Mouse (Mus musculus) neural tube, embryonic 14.5 days (tissue): Measurements from ENCODE around the gene Me1. TPM values are rescaled to one million over a fixed set of nuclear protein-coding genes. Genes with fewer than 3 reads are reported as not detected.

Source experiments
- ATAC-seq: fragments of 200-750 bp; cut with Nextera tagmentation; 2 replicates; pipeline ENCODE4 v1.8.0; 2017; ENCODE audit warnings: low read depth, mild to moderate bottlenecking, moderate TSS enrichment, moderate library complexity
- H3K27ac ChIP-seq: fragments of 300-500 bp; sonication (generic); 2 replicates; pipeline ENCODE4 v1.5.1; 2014; ENCODE audit warnings: low read depth, mild to moderate bottlenecking, control low read depth, low read length, moderate library complexity, mixed read lengths
- H3K27me3 ChIP-seq: fragments of 300-500 bp; sonication (generic); 2 replicates; pipeline ENCODE4 v1.6.1; 2014; ENCODE audit warnings: low read length; ENCODE audit not compliant: control insufficient read depth, insufficient read depth
- H3K36me3 ChIP-seq: fragments of 300-500 bp; sonication (generic); 2 replicates; pipeline ENCODE4 v1.6.1; 2014; ENCODE audit warnings: low read length, mixed read lengths; ENCODE audit not compliant: control insufficient read depth, insufficient read depth
- H3K4me1 ChIP-seq: fragments of 300-500 bp; sonication (generic); 2 replicates; pipeline ENCODE4 v1.6.1; 2014; ENCODE audit warnings: low read length; ENCODE audit not compliant: control insufficient read depth, insufficient read depth
- H3K4me2 ChIP-seq: fragments of 300-500 bp; sonication (generic); 2 replicates; pipeline ENCODE4 v1.6.1; 2014; ENCODE audit warnings: mild to moderate bottlenecking, low read depth, low read length, control low read depth
- H3K4me3 ChIP-seq: fragments of 300-500 bp; sonication (generic); 2 replicates; pipeline ENCODE4 v1.5.1; 2014; ENCODE audit warnings: low read depth, low read length, control low read depth, mixed read lengths
- H3K9ac ChIP-seq: fragments of 300-500 bp; sonication (generic); replicated peaks from 2 replicates; pipeline ENCODE4 v1.6.1; 2014; ENCODE audit warnings: low read depth, mild to moderate bottlenecking, control low read depth, low read length, mixed read lengths
- H3K9me3 ChIP-seq: fragments of 300-500 bp; sonication (generic); 2 replicates; pipeline ENCODE4 v1.6.1; 2016; ENCODE audit warnings: low read length; ENCODE audit not compliant: control insufficient read depth
- whole genome bisulfite sequencing: fragments of 180-500 bp; shearing (Covaris S2); extraction: QIAGEN DNeasy Blood & Tissue Kit; methylation state at CpG from one replicate; pipeline ENCODE4 v1.1.7; 2014; 5-methylcytosine and 5-hydroxymethylcytosine counted together
- polyA plus RNA-seq: library from polyadenylated mRNA; unstranded; fragments of >200 nt; fragmentation: Nextera tagmentation; extraction: Ambion mirVana; gene quantifications from 2 replicates; pipeline ENCODE4 v1.2.1, GENCODE M21; 2014

The Me1 gene
- polyA plus RNA-seq, 1 experiment from 2014 or later, result 49.0 TPM

DNA sequence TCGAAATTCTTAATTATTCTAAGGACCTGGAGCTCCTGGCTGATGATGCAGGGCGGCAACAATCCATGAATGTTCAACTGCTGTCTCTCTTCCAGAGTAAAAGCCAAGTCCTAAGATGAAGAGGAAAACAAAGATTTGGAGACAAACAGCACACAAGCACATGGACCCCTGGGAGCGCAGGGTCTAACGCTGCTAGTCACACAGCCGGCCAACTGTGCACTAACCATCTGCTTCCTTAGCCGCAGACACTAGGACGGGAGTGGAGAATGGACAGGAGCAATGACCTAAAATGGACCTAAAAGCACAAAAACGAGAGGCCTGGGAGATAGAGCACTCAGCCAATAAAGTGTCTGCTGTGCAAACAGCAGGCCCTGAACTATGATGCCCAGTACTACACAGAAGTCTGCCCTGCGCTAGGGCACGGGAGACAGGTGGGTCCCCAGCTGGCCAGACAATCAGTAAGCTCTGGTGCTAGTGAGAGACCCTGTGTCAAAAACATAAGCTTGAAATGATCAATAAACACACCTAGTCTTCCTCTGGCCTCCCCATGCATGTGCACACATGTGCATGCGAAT is 15.8 kb downstream of the Me1 start:
- no peaks in the 10 kb centered on the region for H3K27me3 ChIP-seq
- 82% methylated on average over 11 of the region's 11 CpGs for WGBS
- H3K4me2 ChIP-seq, result no peak overlapping the region
- no peak overlapping the region for H3K27ac ChIP-seq
- no peak overlapping the region for H3K4me3 ChIP-seq
- no peaks in the 10 kb centered on the region for H3K9me3 ChIP-seq
- no peaks in the 10 kb centered on the region for H3K36me3 ChIP-seq
- no peak for ATAC-seq
- H3K4me1 ChIP-seq, result 0 out of 2 replicates have a peak, but pooled peaks cover 3% of the 10 kb centered on the region
- no peak overlapping the region for H3K9ac ChIP-seq

DNA sequence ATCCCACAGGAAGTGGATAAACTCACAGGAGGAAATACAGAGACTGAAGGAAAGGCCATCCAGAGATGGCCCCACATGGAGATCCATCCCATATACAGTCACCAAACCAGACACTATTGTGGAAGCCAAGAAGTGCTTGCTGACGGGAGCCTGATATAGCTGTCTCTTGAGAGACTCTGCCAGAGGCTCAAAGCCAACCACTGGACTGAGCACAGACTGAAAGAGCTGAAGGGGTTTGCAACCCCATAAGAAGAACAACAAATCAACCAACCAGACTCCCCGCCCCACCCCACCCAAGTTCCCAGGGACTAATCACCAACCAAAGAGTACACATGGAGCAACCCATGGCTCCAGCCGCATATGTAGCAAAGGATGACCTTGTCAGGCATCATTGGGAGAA is 19.5 kb downstream of the Me1 start:
- 96% methylated on average over 3 of the region's 3 CpGs for WGBS

DNA sequence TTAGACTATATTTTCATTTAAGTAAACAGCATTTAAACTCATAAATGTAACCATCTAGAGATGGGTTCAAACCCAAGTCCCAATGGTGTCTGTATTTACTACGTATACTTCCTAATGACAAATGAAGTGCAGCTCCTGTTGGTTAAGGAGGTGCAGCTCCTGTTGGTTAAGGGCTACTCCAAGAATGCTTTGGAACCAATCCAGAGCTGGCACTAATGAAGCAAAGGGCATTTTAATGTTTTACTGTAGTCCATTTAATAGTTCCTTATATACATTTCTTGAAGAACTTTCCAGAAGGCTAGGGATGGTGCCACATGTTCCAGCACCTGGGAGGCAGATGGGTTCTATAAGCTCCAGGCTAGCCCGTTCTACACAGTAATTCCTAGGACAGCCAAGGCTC is 20.3 kb downstream of the Me1 start:
- Histone ChIP-seq H3K4me3 (no peak overlapping the region), H3K4me2 (no peak overlapping the region), H3K36me3 (no peaks in the 10 kb centered on the region), H3K4me1 (no peaks in the 10 kb centered on the region), H3K27ac (no peak overlapping the region), H3K9ac (no peak overlapping the region), H3K9me3 (no peaks in the 10 kb centered on the region), H3K27me3 (no peaks in the 10 kb centered on the region)
- 94% methylated on average over 2 of the region's 2 CpGs for WGBS
- no peak for ATAC-seq

More for the DNA sequence above, 19.5 kb downstream of the Me1 start:
- no peaks in the 10 kb centered on the region for H3K27me3 ChIP-seq
- ATAC-seq, result no peak
- H3K4me1 ChIP-seq, result no peaks in the 10 kb centered on the region
- H3K36me3 ChIP-seq, result no peaks in the 10 kb centered on the region
- no peak overlapping the region for H3K9ac ChIP-seq
- no peaks in the 10 kb centered on the region for H3K9me3 ChIP-seq
- H3K4me3 ChIP-seq, result no peak overlapping the region
- no peak overlapping the region for H3K27ac ChIP-seq
- no peak overlapping the region for H3K4me2 ChIP-seq

DNA sequence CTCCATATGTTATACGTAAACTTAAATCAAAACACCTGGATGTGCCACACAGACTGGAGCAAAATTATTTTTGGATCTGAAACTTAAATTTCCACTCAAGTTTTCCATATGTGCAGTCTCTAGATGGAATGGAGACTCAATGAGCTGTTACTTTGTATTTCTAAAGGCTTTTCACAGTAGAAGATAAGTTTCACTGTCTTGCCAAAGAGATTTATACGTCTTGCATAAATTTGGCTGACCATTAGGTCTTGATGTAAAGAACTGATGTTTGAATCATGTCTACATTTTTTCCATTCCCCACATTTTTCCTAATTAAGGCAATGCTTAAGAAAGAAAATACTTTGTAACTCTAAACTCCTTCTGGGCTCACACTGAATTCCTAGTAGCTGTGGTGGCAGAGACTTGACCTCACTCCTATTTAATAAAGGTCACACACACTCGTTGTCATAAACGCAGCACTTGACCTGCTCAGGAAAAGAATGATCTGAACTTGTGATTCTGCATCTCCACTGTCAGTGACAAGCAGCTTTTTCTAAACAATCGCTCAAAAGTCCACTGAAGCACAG is 22.8 kb downstream of the Me1 start:
- H3K4me2 ChIP-seq, result no peak overlapping the region
- H3K4me3 ChIP-seq, result no peak overlapping the region
- no peaks in the 10 kb centered on the region for H3K36me3 ChIP-seq
- no peak for ATAC-seq
- H3K27ac ChIP-seq, result no peak overlapping the region
- WGBS, result 85% methylated on average over 5 of the region's 5 CpGs
- no peaks in the 10 kb centered on the region for H3K9me3 ChIP-seq
- H3K4me1 ChIP-seq, result no peaks in the 10 kb centered on the region
- H3K9ac ChIP-seq, result no peak overlapping the region
- H3K27me3 ChIP-seq, result no peaks in the 10 kb centered on the region

DNA sequence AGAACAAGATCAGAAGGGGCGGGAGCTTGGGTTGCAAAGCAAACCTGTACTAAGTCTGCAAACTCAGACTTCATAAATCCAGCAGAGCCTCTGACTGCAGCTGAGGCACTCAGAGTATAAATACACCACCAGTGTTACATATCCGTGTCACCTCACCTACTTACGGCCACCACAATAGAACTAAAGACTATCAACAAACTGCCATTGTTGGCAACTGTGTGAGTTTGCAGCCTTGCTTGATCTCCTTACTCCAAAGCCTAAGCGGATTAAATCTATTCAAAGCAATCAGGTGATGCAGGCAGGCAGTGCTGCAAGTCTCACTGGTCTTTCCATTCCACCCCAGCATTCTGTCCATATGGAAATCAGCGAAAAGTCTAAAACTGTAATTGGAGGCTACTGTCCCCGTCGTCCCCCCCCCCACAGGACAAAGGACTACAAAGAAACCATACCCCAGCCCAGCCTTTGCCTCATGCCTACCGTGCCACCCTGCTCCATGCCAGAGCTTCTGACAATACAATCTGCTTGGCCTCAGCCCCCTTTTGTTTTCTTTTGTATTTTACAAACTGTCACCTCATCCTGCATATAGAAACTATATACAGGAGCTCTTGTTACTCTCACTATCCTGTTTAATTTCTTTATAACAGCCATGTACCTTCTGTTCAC is 27.0 kb downstream of the Me1 start:
- Histone ChIP-seq H3K27me3 (no peaks in the 10 kb centered on the region), H3K9me3 (no peaks in the 10 kb centered on the region), H3K4me1 (no peaks in the 10 kb centered on the region), H3K36me3 (no peaks in the 10 kb centered on the region), H3K27ac (no peak overlapping the region), H3K9ac (no peak overlapping the region), H3K4me2 (no peak overlapping the region), H3K4me3 (no peak overlapping the region)
- no peak for ATAC-seq
- WGBS, result 57% methylated on average over 8 of the region's 8 CpGs

DNA sequence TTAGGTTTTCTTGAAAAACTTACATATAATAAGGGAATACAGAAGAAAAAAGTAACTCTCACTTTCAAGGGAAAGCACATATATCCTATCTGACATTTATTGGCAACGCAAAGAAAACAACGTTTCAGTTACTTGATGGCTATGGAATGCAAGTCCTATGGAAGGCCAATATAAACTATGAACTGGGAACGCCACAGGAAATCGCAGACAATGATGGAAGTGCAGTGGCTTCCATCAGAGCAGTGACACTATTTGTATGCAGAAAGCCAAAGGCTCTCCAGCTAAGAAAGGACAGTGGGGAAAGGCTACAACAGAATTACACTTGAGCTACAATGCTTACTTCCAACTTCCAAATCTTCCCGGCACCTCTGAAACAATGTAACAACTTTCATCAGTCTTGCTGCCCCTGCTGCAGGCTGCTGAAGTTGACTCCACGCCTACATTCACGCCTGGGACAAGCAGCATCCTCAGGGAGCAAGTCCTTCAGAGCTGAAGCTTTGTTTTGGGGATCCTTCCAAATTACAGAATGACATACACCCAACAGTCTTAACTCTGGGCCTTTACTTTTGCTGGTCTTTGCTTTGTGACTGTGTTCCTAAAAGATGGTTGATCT is 28.5 kb downstream of the Me1 start:
- WGBS, result 84% methylated on average over 7 of the region's 7 CpGs
- H3K9me3 ChIP-seq, result no peaks in the 10 kb centered on the region
- ATAC-seq, result no peak

DNA sequence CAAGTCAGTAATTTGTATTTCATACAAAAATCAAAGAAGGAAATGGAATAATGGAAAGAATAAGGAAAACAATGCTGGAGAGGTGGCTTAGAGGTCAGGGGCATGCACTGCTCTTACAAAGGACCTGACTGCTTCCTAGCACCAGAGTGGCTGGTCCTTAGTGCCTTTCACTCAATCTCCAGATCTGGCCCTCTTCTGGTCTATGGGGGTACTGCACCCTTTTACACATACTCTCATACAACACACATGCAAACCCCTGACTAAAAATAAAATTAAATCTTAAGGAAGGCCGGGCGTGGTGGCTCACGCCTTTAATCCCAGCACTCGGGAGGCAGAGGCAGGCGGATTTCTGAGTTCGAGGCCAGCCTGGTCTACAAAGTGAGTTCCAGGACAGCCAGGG is 34.1 kb downstream of the Me1 start:
- H3K4me1 ChIP-seq, result no peaks in the 10 kb centered on the region
- H3K9me3 ChIP-seq, result no peaks in the 10 kb centered on the region
- H3K4me2 ChIP-seq, result no peak overlapping the region
- no peaks in the 10 kb centered on the region for H3K27me3 ChIP-seq
- ATAC-seq, result no peak
- H3K4me3 ChIP-seq, result no peak overlapping the region
- no peak overlapping the region for H3K27ac ChIP-seq
- no peak overlapping the region for H3K9ac ChIP-seq
- H3K36me3 ChIP-seq, result no peaks in the 10 kb centered on the region
- 96% methylated on average over 6 of the region's 6 CpGs for WGBS

More for the DNA sequence above, 28.5 kb downstream of the Me1 start:
- Histone ChIP-seq H3K27ac (no peak overlapping the region), H3K4me2 (no peak overlapping the region), H3K27me3 (no peaks in the 10 kb centered on the region), H3K9ac (no peak overlapping the region), H3K4me1 (no peaks in the 10 kb centered on the region), H3K4me3 (no peak overlapping the region), H3K36me3 (no peaks in the 10 kb centered on the region)

DNA sequence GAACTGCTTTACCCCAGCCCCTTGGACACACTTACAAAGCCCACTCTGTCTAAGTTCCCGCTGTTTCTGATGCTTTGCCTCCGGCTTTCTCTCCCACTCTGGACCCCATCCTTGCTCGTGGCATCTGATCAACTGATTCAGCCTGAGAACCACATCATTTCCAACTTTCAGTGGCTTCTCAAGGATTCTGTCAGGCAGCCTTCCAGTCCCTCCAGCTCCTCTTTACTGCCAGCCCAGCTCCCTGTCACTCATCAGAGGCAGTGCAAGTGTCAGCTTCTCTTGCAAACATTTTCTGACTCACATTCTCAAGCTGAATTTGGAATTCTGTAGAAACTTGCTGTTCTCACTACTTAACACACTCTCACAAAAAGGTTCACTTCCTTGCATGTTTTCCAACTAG is 34.5 kb downstream of the Me1 start:
- WGBS, result 87% methylated on average over 3 of the region's 3 CpGs
- no peak overlapping the region for H3K4me3 ChIP-seq
- H3K9ac ChIP-seq, result no peak overlapping the region
- H3K9me3 ChIP-seq, result no peaks in the 10 kb centered on the region
- no peaks in the 10 kb centered on the region for H3K27me3 ChIP-seq
- no peak overlapping the region for H3K4me2 ChIP-seq
- no peak for ATAC-seq
- H3K27ac ChIP-seq, result no peak overlapping the region
- no peaks in the 10 kb centered on the region for H3K4me1 ChIP-seq
- H3K36me3 ChIP-seq, result no peaks in the 10 kb centered on the region

DNA sequence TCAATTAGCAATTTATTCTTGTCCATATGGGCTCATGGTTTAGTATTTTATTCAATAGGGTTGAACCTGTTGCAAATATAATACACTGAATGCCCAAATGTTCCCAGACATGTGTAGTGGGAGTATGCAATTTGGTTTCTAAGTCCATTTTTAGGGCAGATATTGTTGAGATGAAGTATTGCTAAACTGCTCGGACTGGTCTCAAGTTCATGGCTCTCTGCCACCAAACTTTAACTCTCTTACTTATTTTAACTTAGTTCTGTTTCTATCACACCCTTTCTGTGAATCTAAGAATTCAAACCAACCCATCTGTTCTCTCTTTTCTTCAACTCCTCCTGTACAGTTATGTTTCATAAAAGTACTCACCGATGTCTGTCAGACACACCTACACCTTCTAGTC is 35.4 kb downstream of the Me1 start:
- no peak overlapping the region for H3K4me3 ChIP-seq
- no peaks in the 10 kb centered on the region for H3K27me3 ChIP-seq
- no peak overlapping the region for H3K27ac ChIP-seq
- 96% methylated on average over 2 of the region's 2 CpGs for WGBS
- ATAC-seq, result no peak
- no peaks in the 10 kb centered on the region for H3K36me3 ChIP-seq
- no peaks in the 10 kb centered on the region for H3K4me1 ChIP-seq
- H3K9ac ChIP-seq, result no peak overlapping the region
- H3K9me3 ChIP-seq, result no peaks in the 10 kb centered on the region
- H3K4me2 ChIP-seq, result no peak overlapping the region
